Mouse (Mus musculus): ENCODE measurements around the gene Wwox. TPM values are rescaled to one million over a fixed set of nuclear protein-coding genes. Genes with fewer than 3 reads are reported as not detected.

The Wwox gene
- polyA plus RNA-seq, 1 experiment from 2014 or later = 13.8 TPM

- ATAC-seq (replicated peaks; ENCODE audit: low FRiP score) = no peak
- no peak for DNase-seq (ENCODE audit: low spot score)
- Histone ChIP-seq H3K9ac (ENCODE audit: low read length) (no peak overlapping the region), H3K4me2 (ENCODE audit: low read depth, low read length, severe bottlenecking) (no peak overlapping the region), H3K4me1 (replicated peaks; ENCODE audit: control insufficient read depth, insufficient read depth, low read length) (no peaks in the 10 kb centered on the region), H3K9me3 (ENCODE audit: control insufficient read depth, low read length) (no peaks in the 10 kb centered on the region), H3K27ac (ENCODE audit: low read depth, low read length) (no peak overlapping the region), H3K4me3 (ENCODE audit: low read depth, low read length) (no peak overlapping the region), H3K27me3 (ENCODE audit: control insufficient read depth, insufficient read depth, low read length) (no peaks in the 10 kb centered on the region), H3K36me3 (ENCODE audit: control insufficient read depth, insufficient read depth, low read length) (no peaks in the 10 kb centered on the region)
- 79% methylated on average over 7 of the region's 7 CpGs for WGBS
Measured at GRCm38 (mm10) chr8:115081302-115082207, 642.1 kb downstream of the Wwox start.

- no peaks in the 10 kb centered on the region; the same call in 1 of the 2 replicates for H3K4me1 ChIP-seq (replicated peaks; ENCODE audit: control insufficient read depth, insufficient read depth, low read length)
- no peak for DNase-seq (ENCODE audit: low spot score)
- no peaks in the 10 kb centered on the region for H3K36me3 ChIP-seq (ENCODE audit: control insufficient read depth, insufficient read depth, low read length)
- H3K9me3 ChIP-seq (ENCODE audit: control insufficient read depth, low read length) = peaks cover 2% of the 10 kb centered on the region; the same call in 1 of the 2 replicates
- no peak overlapping the region for H3K4me2 ChIP-seq (ENCODE audit: low read depth, low read length, severe bottlenecking)
- no peak overlapping the region for H3K9ac ChIP-seq (ENCODE audit: low read length)
- no peaks in the 10 kb centered on the region for H3K27me3 ChIP-seq (ENCODE audit: control insufficient read depth, insufficient read depth, low read length)
- no peak overlapping the region for H3K4me3 ChIP-seq (ENCODE audit: low read depth, low read length)
- no peak overlapping the region for H3K27ac ChIP-seq (ENCODE audit: low read depth, low read length)
- no peak for ATAC-seq (replicated peaks; ENCODE audit: low FRiP score)
Measured at GRCm38 (mm10) chr8:115088162-115088561, 648.7 kb downstream of the Wwox start.

- Histone ChIP-seq H3K4me1 (replicated peaks; ENCODE audit: control insufficient read depth, insufficient read depth, low read length) (no peaks in the 10 kb centered on the region; the same call in 1 of the 2 replicates), H3K4me3 (ENCODE audit: low read depth, low read length) (no peak overlapping the region), H3K9ac (ENCODE audit: low read length) (no peak overlapping the region), H3K9me3 (ENCODE audit: control insufficient read depth, low read length) (peaks cover 2% of the 10 kb centered on the region; the same call in 1 of the 2 replicates), H3K27ac (ENCODE audit: low read depth, low read length) (no peak overlapping the region), H3K27me3 (ENCODE audit: control insufficient read depth, insufficient read depth, low read length) (no peaks in the 10 kb centered on the region), H3K4me2 (ENCODE audit: low read depth, low read length, severe bottlenecking) (no peak overlapping the region), H3K36me3 (ENCODE audit: control insufficient read depth, insufficient read depth, low read length) (no peaks in the 10 kb centered on the region)
- no peak for ATAC-seq (replicated peaks; ENCODE audit: low FRiP score)
- 69% methylated on average over 7 of the region's 7 CpGs for WGBS
- no peak for DNase-seq (ENCODE audit: low spot score)
Measured at GRCm38 (mm10) chr8:115089744-115090143, 650.3 kb downstream of the Wwox start.

GRCm38 (mm10) chr8:115090202-115090601, 650.7 kb downstream of the Wwox start:
- DNase-seq (ENCODE audit: low spot score) (no peak), ATAC-seq (replicated peaks; ENCODE audit: low FRiP score) (no peak)
- Histone ChIP-seq H3K4me1 (replicated peaks; ENCODE audit: control insufficient read depth, insufficient read depth, low read length) (no peaks in the 10 kb centered on the region; the same call in 1 of the 2 replicates), H3K9ac (ENCODE audit: low read length) (no peak overlapping the region), H3K9me3 (ENCODE audit: control insufficient read depth, low read length) (peaks cover 2% of the 10 kb centered on the region; the same call in 1 of the 2 replicates), H3K4me3 (ENCODE audit: low read depth, low read length) (no peak overlapping the region), H3K36me3 (ENCODE audit: control insufficient read depth, insufficient read depth, low read length) (no peaks in the 10 kb centered on the region), H3K4me2 (ENCODE audit: low read depth, low read length, severe bottlenecking) (no peak overlapping the region), H3K27me3 (ENCODE audit: control insufficient read depth, insufficient read depth, low read length) (no peaks in the 10 kb centered on the region), H3K27ac (ENCODE audit: low read depth, low read length) (no peak overlapping the region)
- WGBS = 89% methylated on average over 5 of the region's 5 CpGs

- Histone ChIP-seq H3K9ac (ENCODE audit: low read length) (no peak overlapping the region), H3K27ac (ENCODE audit: low read depth, low read length) (no peak overlapping the region), H3K36me3 (ENCODE audit: control insufficient read depth, insufficient read depth, low read length) (no peaks in the 10 kb centered on the region), H3K27me3 (ENCODE audit: control insufficient read depth, insufficient read depth, low read length) (no peaks in the 10 kb centered on the region), H3K4me3 (ENCODE audit: low read depth, low read length) (no peak overlapping the region), H3K9me3 (ENCODE audit: control insufficient read depth, low read length) (no peaks in the 10 kb centered on the region), H3K4me1 (replicated peaks; ENCODE audit: control insufficient read depth, insufficient read depth, low read length) (no peaks in the 10 kb centered on the region; the same call in 1 of the 2 replicates), H3K4me2 (ENCODE audit: low read depth, low read length, severe bottlenecking) (no peak overlapping the region)
- no peak for ATAC-seq (replicated peaks; ENCODE audit: low FRiP score)
- 85% methylated on average over 4 of the region's 4 CpGs for WGBS
- DNase-seq (ENCODE audit: low spot score) = no peak
Measured at GRCm38 (mm10) chr8:115095548-115095947, 656.1 kb downstream of the Wwox start.

- no peak overlapping the region for H3K4me3 ChIP-seq (ENCODE audit: low read depth, low read length)
- no peaks in the 10 kb centered on the region for H3K9me3 ChIP-seq (ENCODE audit: control insufficient read depth, low read length)
- no peak overlapping the region for H3K9ac ChIP-seq (ENCODE audit: low read length)
- 90% methylated on average over 9 of the region's 9 CpGs for WGBS
- no peaks in the 10 kb centered on the region for H3K36me3 ChIP-seq (ENCODE audit: control insufficient read depth, insufficient read depth, low read length)
- no peaks in the 10 kb centered on the region for H3K4me1 ChIP-seq (replicated peaks; ENCODE audit: control insufficient read depth, insufficient read depth, low read length)
- H3K27me3 ChIP-seq (ENCODE audit: control insufficient read depth, insufficient read depth, low read length) = no peaks in the 10 kb centered on the region
- H3K27ac ChIP-seq (ENCODE audit: low read depth, low read length) = no peak overlapping the region
- no peak for DNase-seq (ENCODE audit: low spot score)
- ATAC-seq (replicated peaks; ENCODE audit: low FRiP score) = no peak
- H3K4me2 ChIP-seq (ENCODE audit: low read depth, low read length, severe bottlenecking) = no peak overlapping the region
Measured at GRCm38 (mm10) chr8:115097988-115098562, 658.6 kb downstream of the Wwox start.

- H3K4me2 ChIP-seq (ENCODE audit: low read depth, low read length, severe bottlenecking) = no peak overlapping the region
- no peak overlapping the region for H3K27ac ChIP-seq (ENCODE audit: low read depth, low read length)
- no peak for DNase-seq (ENCODE audit: low spot score)
- H3K9me3 ChIP-seq (ENCODE audit: control insufficient read depth, low read length) = no peaks in the 10 kb centered on the region
- H3K4me3 ChIP-seq (ENCODE audit: low read depth, low read length) = no peak overlapping the region
- H3K9ac ChIP-seq (ENCODE audit: low read length) = no peak overlapping the region
- WGBS = 78% methylated on average over 3 of the region's 3 CpGs
- no peaks in the 10 kb centered on the region for H3K36me3 ChIP-seq (ENCODE audit: control insufficient read depth, insufficient read depth, low read length)
- no peaks in the 10 kb centered on the region for H3K27me3 ChIP-seq (ENCODE audit: control insufficient read depth, insufficient read depth, low read length)
- H3K4me1 ChIP-seq (replicated peaks; ENCODE audit: control insufficient read depth, insufficient read depth, low read length) = 0 out of 2 replicates have a peak, but pooled peaks cover 2% of the 10 kb centered on the region
- no peak for ATAC-seq (replicated peaks; ENCODE audit: low FRiP score)
Measured at GRCm38 (mm10) chr8:115109309-115109708, 669.9 kb downstream of the Wwox start.

- DNase-seq (ENCODE audit: low spot score) = no peak
- Histone ChIP-seq H3K4me2 (ENCODE audit: low read depth, low read length, severe bottlenecking) (no peak overlapping the region), H3K27me3 (ENCODE audit: control insufficient read depth, insufficient read depth, low read length) (no peaks in the 10 kb centered on the region), H3K9me3 (ENCODE audit: control insufficient read depth, low read length) (no peaks in the 10 kb centered on the region), H3K27ac (ENCODE audit: low read depth, low read length) (no peak overlapping the region), H3K4me1 (replicated peaks; ENCODE audit: control insufficient read depth, insufficient read depth, low read length) (0 out of 2 replicates have a peak, but pooled peaks cover 2% of the 10 kb centered on the region), H3K36me3 (ENCODE audit: control insufficient read depth, insufficient read depth, low read length) (no peaks in the 10 kb centered on the region), H3K9ac (ENCODE audit: low read length) (no peak overlapping the region), H3K4me3 (ENCODE audit: low read depth, low read length) (no peak overlapping the region)
- ATAC-seq (replicated peaks; ENCODE audit: low FRiP score) = no peak
- WGBS = 88% methylated on average over 9 of the region's 9 CpGs
Measured at GRCm38 (mm10) chr8:115110423-115110822, 671.0 kb downstream of the Wwox start.
